Mouse (Mus musculus): ENCODE results near the gene Gm5485.

Gm5485 gene

GRCm38 (mm10) chr16:48368096-48368495 lies 44.1 kb downstream of the Gm5485 start:
- peak; percentile 64 to 71 for DNase-seq

- DNase-seq, result peak in 1 of 2 experiments; percentile 33
These were observed 45.4 kb downstream of the Gm5485 start for GRCm38 (mm10) chr16:48366801-48367200.

GRCm38 (mm10) chr16:48360887-48361286 lies 51.3 kb downstream of the Gm5485 start:
- DNase-seq, result peak; percentile 71 to 79

GRCm38 (mm10) chr16:48356417-48356816 lies 55.8 kb downstream of the Gm5485 start:
- DNase-seq, result no peak

- no peak for DNase-seq
These were observed 56.5 kb downstream of the Gm5485 start for GRCm38 (mm10) chr16:48355716-48356115.

All from cerebellum, postnatal 25 days (tissue).